Mouse (Mus musculus) macrophage (primary cell): ENCODE results near the gene Gabrd. TPM values are rescaled to one million over a fixed set of nuclear protein-coding genes. Genes with fewer than 3 reads are reported as not detected.

Source experiments
- H3K27ac ChIP-seq: fragments of 350-480 bp; formaldehyde crosslinking; 2 replicates; pipeline ENCODE4 v1.9.0; 2021
- H3K36me3 ChIP-seq: fragments of 350-480 bp; formaldehyde crosslinking; 2 replicates; pipeline ENCODE4 v1.9.0; 2021; ENCODE audit errors: inconsistent target
- H3K4me3 ChIP-seq: fragments of 350-480 bp; formaldehyde crosslinking; 2 replicates; pipeline ENCODE4 v1.9.0; 2021; ENCODE audit errors: inconsistent target
- H3K79me2 ChIP-seq: fragments of 350-480 bp; formaldehyde crosslinking; 2 replicates; pipeline ENCODE4 v1.9.0; 2021; ENCODE audit errors: inconsistent target
- WGBS: methylation state at CpG from one replicate; pipeline ENCODE4 v1.1.7; 2026; ENCODE audit warnings: inconsistent platforms; ENCODE audit not compliant: missing documents; 5-methylcytosine and 5-hydroxymethylcytosine counted together
- polyA plus RNA-seq: library from polyadenylated mRNA; stranded (reverse); fragments of 250-400 nt; gene quantifications from 3 replicates; pipeline ENCODE4 v1.2.4, GENCODE M21; 2018; ENCODE audit warnings: inconsistent platforms

Gene Gabrd
- polyA plus RNA-seq, 1 experiment from 2014 or later = 0.10 TPM

- H3K79me2 ChIP-seq = no peaks in the 10 kb centered on the region
- no peak overlapping the region for H3K27ac ChIP-seq
- WGBS = 77% methylated on average over 9 of the region's 9 CpGs
- no peaks in the 10 kb centered on the region for H3K36me3 ChIP-seq
- H3K4me3 ChIP-seq = no peak overlapping the region
Measured at GRCm38 (mm10) chr4:155367739-155368138, 30.2 kb downstream of the Gabrd start.

GRCm38 (mm10) chr4:155366784-155367183 is 31.1 kb downstream of the Gabrd start:
- Histone ChIP-seq H3K36me3 (no peaks in the 10 kb centered on the region), H3K79me2 (no peaks in the 10 kb centered on the region), H3K27ac (no peak overlapping the region), H3K4me3 (no peak overlapping the region)
- 77% methylated on average over 6 of the region's 6 CpGs for WGBS

GRCm38 (mm10) chr4:155362443-155362842 is 35.5 kb downstream of the Gabrd start:
- Histone ChIP-seq H3K79me2 (no peaks in the 10 kb centered on the region), H3K4me3 (no peak overlapping the region), H3K36me3 (no peaks in the 10 kb centered on the region), H3K27ac (no peak overlapping the region)
- WGBS = 44% methylated on average over 5 of the region's 5 CpGs

GRCm38 (mm10) chr4:155361303-155361791 is 36.6 kb downstream of the Gabrd start, which contains the start of gene Prkcz:
Prkcz (minus strand) TSS chr4:155361361.
- Histone ChIP-seq H3K4me3 (no peak within 1 kb of the TSS), H3K79me2 (no peaks in the 10 kb centered on the region), H3K27ac (no peak within 1 kb of the TSS), H3K36me3 (no peaks in the 10 kb centered on the region)
- WGBS = 2% methylated on average over 51 of the region's 51 CpGs

- Histone ChIP-seq H3K27ac (no peak overlapping the region), H3K79me2 (no peaks in the 10 kb centered on the region), H3K36me3 (no peaks in the 10 kb centered on the region), H3K4me3 (no peak overlapping the region)
- WGBS = 6% methylated on average over 41 of the region's 42 CpGs
Measured at GRCm38 (mm10) chr4:155360856-155361255, 37.1 kb downstream of the Gabrd start.

GRCm38 (mm10) chr4:155359560-155360464 is 38.1 kb downstream of the Gabrd start:
- Histone ChIP-seq H3K4me3 (no peak overlapping the region), H3K79me2 (no peaks in the 10 kb centered on the region), H3K27ac (no peak overlapping the region), H3K36me3 (no peaks in the 10 kb centered on the region)
- 51% methylated on average over 12 of the region's 12 CpGs for WGBS

GRCm38 (mm10) chr4:155357601-155358000 is 40.3 kb downstream of the Gabrd start:
- Histone ChIP-seq H3K27ac (no peak overlapping the region), H3K79me2 (no peaks in the 10 kb centered on the region), H3K36me3 (no peaks in the 10 kb centered on the region), H3K4me3 (no peak overlapping the region)
- WGBS = 54% methylated on average over 2 of the region's 2 CpGs

- H3K27ac ChIP-seq = no peak overlapping the region
- H3K36me3 ChIP-seq = no peaks in the 10 kb centered on the region
- no peaks in the 10 kb centered on the region for H3K79me2 ChIP-seq
- WGBS = 83% methylated on average over 10 of the region's 10 CpGs
- H3K4me3 ChIP-seq = no peak overlapping the region
Measured at GRCm38 (mm10) chr4:155356354-155356753, 41.6 kb downstream of the Gabrd start.

GRCm38 (mm10) chr4:155354546-155354945 is 43.4 kb downstream of the Gabrd start:
- H3K36me3 ChIP-seq = no peaks in the 10 kb centered on the region
- 74% methylated on average over 7 of the region's 7 CpGs for WGBS
- H3K27ac ChIP-seq = no peak overlapping the region
- H3K4me3 ChIP-seq = no peak overlapping the region
- H3K79me2 ChIP-seq = no peaks in the 10 kb centered on the region

GRCm38 (mm10) chr4:155354035-155354434 is 43.9 kb downstream of the Gabrd start:
- Histone ChIP-seq H3K79me2 (no peaks in the 10 kb centered on the region), H3K27ac (no peak overlapping the region), H3K36me3 (no peaks in the 10 kb centered on the region), H3K4me3 (no peak overlapping the region)
- WGBS = 18% methylated on average over 6 of the region's 6 CpGs

- H3K27ac ChIP-seq = no peak overlapping the region
- 4% methylated on average over 3 of the region's 3 CpGs for WGBS
- H3K4me3 ChIP-seq = no peak overlapping the region
- H3K79me2 ChIP-seq = no peaks in the 10 kb centered on the region
- no peaks in the 10 kb centered on the region for H3K36me3 ChIP-seq
Measured at GRCm38 (mm10) chr4:155352581-155352980, 45.3 kb downstream of the Gabrd start.

GRCm38 (mm10) chr4:155346350-155346749 is 51.6 kb downstream of the Gabrd start:
- WGBS = 13% methylated on average over 12 of the region's 12 CpGs
- H3K4me3 ChIP-seq = no peak overlapping the region
- no peak overlapping the region for H3K27ac ChIP-seq
- no peaks in the 10 kb centered on the region for H3K36me3 ChIP-seq
- H3K79me2 ChIP-seq = no peaks in the 10 kb centered on the region

GRCm38 (mm10) chr4:155345608-155345953 is 52.3 kb downstream of the Gabrd start:
- no peak overlapping the region for H3K27ac ChIP-seq
- WGBS = 5% methylated on average over 16 of the region's 16 CpGs
- H3K4me3 ChIP-seq = no peak overlapping the region

GRCm38 (mm10) chr4:155344716-155345607 is 53.0 kb downstream of the Gabrd start:
- H3K27ac ChIP-seq = no peak overlapping the region
- H3K36me3 ChIP-seq = no peaks in the 10 kb centered on the region
- WGBS = 15% methylated on average over 46 of the region's 47 CpGs
- H3K4me3 ChIP-seq = no peak overlapping the region
- H3K79me2 ChIP-seq = no peaks in the 10 kb centered on the region

More at GRCm38 (mm10) chr4:155345608-155345953, 52.3 kb downstream of the Gabrd start:
- Histone ChIP-seq H3K79me2 (no peaks in the 10 kb centered on the region), H3K36me3 (no peaks in the 10 kb centered on the region)

- Histone ChIP-seq H3K36me3 (no peaks in the 10 kb centered on the region), H3K27ac (no peak overlapping the region), H3K79me2 (no peaks in the 10 kb centered on the region), H3K4me3 (no peak overlapping the region)
- WGBS = 70% methylated on average over 2 of the region's 3 CpGs
Measured at GRCm38 (mm10) chr4:155344299-155344600, 53.7 kb downstream of the Gabrd start.
